Mouse (Mus musculus): ENCODE results near the gene Slc23a3.

Gene Slc23a3

DNA sequence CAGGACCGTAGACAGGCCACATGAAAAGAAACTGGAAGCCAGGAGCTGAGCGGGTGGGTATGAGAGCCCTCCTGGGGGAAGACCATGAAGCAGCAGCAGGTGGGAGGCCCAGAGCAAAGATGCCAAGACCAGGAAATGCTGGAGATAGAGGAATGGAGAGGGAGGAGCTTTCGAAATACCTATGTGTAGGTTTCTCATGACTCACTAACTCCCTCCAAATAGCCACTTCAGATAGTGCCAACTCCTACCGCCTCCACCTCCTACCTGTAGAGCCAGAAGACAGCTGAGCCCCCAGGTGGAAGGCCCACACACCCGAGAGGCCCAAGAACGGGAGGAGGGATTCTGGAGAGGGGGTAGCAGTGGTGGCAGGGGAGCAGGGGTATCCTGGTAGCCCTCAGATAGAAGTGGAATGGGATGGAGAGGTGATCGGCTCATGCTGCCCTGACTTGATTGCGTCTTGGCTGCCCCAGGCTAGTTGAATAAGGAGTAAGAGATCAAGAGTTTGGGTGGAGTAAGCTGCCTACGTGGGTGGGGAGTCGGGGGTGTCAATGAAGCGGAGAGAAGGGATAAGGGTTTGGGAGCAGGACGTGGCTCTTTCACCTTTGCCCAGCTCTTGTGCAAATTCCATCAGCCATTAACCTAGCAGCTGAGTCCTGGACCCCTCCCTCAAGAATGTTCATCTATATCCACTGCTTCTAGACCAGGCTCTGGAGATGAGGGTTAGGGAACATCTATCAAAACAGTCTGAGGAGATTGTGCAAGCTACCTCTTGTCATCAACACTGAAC is at the start of gene Slc23a3:
TSS of gene Slc23a3 (minus strand) at position 470 of the 787 bp plus-strand sequence.
- DNase-seq (ENCODE audit: low read depth, low spot score) = no peak

DNA sequence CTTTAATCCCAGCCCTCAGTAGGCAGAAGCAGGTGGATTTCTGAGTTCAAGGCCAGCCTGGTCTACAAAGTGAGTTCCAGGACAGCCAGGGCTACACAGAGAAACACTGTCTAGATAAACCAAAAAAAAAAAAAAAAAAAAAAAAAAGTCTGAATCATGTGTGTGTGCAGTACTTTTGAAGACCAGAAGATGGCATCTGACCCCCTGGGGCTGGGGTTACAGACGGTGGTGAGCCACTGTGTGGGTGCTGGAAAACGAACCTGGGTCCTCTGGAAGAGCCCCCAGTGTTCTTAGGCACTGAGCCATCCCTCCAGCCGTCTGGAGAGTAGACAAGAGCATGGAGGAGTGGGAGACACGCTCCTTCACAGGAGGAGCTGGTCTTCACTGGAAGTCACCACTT is 48.5 kb upstream of the Slc23a3 start:
- no peak for DNase-seq (ENCODE audit: low read depth, low spot score)

DNA sequence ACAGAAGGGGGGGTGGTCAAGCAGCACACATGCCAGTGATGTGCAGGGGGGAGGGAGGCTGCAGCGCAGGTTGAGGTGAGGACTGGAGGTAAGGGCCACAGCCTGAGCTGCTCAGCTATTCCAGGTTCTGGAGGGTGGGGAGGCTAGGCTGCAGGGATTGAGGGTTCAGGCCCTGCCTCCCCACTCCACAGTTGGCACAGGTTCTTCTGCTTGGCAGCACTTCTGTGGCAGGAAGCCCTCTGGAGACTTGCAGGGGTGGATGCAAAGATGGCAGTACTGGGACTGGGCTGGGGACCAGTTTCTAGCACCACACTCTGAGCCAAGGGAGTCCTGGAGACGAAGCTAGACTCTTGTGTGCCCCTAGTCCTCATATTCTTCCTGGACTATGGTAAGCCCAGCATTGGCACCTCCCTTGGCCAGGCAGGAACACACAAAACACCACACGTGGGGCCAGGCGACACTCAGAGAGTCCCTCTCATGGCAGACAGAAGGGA is 47.7 kb upstream of the Slc23a3 start:
- no peak for DNase-seq (ENCODE audit: low read depth, low spot score)

DNA sequence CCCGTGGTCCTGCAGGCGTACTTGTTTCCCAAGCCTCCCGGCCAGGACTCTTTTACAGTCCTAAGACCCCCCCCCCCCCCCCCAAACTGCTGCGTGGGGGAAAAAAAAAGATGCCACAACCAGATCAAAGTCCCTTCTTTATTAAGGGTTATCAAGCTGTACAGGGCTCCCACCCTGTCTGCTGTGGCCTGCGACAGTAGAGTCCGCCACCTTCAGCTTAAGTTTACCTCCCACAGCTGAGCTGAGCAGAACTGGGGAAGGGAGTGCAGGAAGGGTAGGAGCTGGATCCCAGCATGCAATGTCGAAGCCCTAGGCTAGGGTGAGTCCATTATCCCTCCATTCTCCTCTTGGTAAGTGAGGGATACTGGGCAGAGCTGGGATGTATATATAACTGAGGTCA is 47.1 kb upstream of the Slc23a3 start:
- DNase-seq (ENCODE audit: low read depth, low spot score) = no peak

DNA sequence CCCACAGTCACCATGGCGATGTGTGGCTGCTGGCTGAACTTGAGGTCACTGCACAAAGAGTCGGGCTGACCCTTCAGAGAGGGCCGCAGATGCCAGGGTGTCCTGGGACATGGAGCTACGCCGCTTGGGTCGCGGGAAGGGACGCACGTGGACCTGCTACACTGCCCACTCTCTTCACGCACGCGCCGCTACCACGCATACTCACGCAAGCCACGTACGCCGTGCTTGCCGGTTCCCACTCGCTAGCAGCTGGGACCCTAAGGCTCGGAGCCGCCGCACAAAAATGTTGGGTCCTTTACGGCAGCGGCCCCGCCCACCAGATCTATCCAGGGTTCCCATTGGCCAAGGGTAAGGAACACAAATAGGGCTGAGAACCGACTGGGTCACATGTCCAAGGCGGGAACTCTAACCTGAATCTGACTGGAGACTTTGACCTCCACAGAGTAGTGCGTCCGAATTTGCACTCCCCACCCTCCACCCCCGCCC is 46.5 kb upstream of the Slc23a3 start, which contains the start of gene Abcb6:
TSS of gene Abcb6 (minus strand) at position 288 of the 486 bp plus-strand sequence.
- DNase-seq (ENCODE audit: low read depth, low spot score) = peak; percentile 80

DNA sequence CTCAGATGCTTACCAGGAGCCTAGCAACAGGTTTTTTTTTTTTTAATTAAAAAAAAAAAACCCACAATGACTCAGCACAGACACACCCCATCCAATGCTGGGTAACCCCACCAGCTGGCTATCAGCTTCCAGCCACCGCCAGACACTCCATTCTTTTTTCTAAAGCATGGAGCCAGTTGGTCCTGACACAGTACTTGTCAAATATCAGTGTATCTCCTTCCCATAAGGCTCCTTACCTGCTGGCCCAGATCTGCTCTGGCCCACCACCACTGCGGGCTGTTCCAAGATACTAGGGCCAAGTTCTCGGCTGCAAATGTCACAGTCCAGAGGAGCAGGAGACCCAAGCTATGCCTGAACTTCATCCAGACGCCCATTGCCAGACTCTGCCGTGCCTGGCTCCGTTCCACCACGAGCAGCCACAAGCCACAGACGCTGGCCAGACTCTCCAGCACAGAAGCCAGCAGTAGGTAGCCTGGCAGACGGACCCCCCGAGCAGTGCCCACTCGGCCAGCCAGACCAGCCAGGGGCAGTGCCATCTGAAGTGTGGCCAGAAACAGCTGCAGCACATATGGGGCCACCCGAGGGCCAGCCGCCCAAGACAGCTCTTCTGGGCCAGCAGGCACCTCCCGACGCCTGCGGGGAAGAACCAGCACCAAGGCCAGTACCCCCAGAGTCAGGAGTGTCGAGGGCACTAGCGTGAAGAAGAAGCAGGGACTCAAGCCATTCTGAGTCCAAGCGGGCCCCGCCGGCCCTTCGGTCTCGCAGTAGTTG is 45.8 kb upstream of the Slc23a3 start:
- DNase-seq (ENCODE audit: low read depth, low spot score) = peak; percentile 38

DNA sequence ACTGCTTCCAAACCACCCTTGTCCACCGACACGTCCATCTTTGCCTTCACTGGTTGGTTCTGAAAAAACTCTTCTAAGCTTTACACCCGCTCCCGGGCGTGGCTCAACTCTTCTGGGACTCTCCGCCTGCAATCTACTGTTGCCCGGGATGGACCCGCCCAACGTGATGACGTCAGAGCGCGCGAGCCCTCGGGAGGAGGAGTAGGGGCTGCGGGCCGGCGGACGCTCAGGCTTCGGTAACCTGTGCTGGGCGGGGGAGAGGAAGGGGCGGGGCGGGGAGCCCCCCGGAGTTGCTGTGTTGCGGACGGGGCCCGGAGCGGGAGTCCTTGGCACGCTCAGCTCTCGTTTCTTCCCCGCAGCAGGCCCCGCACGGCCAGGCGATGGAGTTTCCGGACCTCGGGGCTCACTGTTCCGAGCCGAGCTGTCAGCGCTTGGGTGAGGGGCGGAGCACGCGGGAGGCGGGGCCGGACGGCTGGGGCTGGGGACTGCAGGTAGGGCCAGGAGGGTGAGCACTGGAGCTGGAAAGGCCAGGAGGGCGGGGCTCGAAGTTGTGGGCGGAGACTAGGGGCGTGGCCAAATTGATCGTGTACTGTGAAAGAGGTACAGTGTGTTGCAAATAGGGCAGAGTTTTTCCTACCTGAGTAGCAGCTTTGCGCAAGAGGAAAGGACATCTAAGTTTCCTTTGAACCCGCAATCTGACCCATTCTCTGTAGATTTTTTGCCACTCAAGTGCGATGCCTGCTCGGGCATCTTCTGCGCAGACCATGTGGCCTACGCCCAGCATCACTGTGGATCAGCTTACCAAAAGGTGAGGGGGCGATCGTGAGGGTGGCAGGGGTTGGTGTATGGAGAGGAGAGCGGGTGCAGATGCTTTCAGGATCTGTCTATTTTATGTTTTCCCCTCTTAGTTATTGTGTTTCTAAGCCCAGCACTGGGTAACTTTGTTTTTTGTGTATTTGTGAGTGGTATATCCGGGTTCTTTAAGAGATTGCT is 35.1 kb upstream of the Slc23a3 start, which contains the start of gene Zfand2b:
TSS of gene Zfand2b (plus strand) at position 175 of the 993 bp plus-strand sequence.
- DNase-seq (ENCODE audit: low read depth, low spot score) = peak; percentile 92

DNA sequence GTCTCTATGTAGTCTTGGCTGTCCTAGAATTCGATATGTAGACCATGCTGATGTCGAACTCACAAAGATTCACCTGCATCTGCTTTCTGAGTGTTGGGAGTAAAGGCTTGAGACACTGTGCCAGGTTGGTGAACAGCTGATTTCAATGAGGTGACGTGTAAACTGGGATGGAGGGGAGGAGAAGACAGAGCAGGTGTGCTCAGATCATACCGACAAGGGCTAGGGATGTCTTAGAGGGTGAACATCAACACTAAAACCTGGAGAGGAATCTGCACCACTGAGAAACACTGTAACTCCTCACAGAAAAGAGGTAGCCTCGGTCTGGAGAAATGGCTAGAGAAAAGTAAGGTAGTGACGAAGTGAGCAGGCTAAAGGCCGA is 34.4 kb upstream of the Slc23a3 start:
- no peak for DNase-seq (ENCODE audit: low read depth, low spot score)

DNA sequence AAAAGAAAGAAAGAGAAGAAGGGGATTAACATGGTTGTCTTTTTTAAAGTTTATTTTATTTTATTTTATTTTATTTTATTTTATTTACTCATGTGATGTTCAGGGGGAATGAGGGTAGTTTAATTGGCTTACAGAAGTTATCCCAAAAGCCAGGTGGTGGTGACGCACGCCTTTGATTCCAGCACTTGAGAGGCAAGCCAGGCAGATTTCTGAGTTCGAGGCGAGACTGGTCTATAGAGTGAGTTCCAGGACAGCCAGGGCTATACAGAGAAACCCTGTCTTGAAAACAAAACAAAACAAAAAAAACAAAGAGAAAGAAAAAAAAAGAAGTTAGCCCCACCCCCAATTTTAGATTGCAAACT is 26.5 kb upstream of the Slc23a3 start:
- DNase-seq (ENCODE audit: low read depth, low spot score) = no peak

DNA sequence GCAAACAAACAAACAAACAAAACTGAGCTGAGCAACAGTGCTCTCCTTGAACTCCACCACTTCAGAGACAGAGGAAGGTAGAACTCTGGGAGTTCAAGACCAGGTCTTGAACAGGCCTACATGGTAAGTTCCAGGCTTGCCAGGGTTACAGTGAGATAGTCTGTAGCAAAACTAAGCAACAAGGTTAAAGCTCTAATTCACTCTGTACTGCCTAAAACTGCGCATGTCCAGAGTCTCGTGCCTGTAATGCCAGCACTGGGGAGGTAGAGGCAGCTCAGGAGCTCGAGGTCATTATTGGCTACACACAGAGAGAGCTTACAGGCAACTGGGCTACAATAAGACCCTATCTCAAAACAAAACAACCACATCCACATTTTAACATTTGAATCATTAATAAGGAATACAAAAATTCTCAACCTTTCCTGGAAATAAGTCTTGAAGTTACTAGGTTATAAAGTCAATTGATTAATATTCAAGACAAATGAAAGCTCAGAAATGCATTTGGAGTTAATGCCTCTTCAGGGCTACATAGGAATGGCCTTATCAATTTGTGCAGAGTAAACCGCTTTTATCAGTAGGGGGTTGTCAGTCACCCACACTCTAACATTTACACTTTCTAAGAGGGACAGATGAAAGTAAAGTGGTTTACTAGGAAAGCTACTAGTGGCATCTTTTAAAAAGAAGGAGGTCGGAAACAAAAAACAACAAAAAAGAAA is 26.0 kb upstream of the Slc23a3 start:
- no peak for DNase-seq (ENCODE audit: low read depth, low spot score)

DNA sequence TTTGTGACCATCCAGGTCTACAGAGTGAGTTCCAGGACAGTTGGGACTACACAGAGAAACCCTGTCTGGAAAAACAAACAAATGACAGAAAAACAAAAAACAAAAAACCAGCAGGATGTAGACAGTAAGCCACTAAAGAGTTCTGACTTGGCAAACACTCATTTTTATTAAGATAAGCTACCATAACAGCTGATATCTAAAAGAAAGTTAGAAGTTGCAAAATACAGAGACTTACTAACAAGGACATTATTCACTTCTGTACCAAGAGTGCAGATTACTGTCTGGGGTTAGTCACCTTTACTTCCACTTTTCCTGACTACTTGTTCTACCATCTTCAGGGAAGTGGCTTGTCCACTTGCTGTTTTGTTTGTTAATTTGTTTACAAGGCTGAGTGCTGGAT is 25.3 kb upstream of the Slc23a3 start:
- DNase-seq (ENCODE audit: low read depth, low spot score) = no peak

DNA sequence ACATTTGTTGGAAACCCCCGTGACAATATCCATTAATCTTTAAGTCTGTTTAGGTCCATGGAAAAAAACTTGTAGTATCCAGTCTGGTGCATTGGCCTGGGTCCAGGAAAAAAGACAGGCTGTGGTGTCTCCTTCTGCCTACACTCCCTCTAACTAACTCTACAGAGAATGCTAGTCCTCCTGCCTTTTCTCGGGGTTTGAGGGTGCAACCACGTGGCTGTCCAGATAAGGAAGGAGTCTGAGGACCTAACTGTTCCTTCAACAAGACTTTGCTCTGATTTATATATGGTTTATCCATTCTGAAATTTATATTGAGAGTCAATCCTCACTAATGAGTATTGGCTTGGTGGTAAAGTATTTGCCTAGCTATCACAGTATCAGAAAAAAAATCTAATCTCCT is 22.1 kb upstream of the Slc23a3 start:
- no peak for DNase-seq (ENCODE audit: low read depth, low spot score)

DNA sequence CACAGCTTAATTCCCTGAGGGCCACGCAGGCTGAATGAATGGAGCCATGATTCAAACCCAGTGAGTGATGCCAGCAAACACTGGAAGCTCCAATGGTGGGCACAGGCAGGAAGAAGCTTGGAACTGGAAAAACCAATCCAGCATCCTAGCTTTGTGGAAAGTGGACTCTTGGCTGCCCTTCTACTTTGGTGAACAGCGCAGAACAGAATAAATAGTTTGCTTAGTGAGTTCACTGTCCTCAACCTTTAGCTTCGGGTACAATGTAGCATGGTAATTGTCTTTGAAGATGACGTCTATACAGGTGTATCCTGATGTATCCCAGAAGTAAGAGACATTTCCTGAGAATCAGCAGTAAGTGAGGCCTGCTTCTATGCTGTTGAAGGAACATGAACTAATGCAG is 15.0 kb upstream of the Slc23a3 start:
- no peak for DNase-seq (ENCODE audit: low read depth, low spot score)

DNA sequence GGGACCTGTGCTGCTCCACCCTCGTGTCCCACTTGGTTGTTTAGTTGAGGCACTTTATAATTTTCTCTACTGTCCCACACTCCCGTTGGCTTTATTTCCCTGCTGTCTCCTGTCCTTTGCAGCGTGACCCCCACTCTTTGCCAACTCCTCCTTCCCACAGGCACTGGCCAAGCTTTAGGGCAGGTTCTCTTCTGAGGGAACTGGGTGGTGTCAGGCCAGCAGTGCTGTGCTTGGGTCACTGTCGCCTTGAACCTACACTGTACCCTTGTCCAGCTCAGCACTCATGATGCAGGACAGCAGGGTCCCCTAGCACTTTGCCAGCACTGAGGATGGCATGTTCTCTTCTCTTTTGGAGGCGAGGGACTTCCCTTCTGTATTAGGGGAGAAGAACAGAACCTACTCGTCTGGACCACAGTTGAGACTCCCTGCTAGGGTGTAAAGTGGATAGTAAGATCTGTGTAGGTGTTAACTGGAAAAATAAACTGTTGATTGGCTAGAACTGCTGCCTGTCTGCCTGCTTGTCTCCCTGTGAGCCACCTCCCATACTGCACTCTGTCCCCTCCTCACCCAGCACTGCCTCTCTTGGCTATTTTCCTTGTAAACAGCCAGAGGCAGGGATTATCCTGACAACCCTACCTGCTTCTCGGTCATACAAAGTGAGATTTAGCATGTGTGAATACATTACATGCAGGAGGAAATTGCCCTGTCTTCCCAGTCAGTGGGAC is 13.9 kb upstream of the Slc23a3 start:
- DNase-seq (ENCODE audit: low read depth, low spot score) = no peak

DNA sequence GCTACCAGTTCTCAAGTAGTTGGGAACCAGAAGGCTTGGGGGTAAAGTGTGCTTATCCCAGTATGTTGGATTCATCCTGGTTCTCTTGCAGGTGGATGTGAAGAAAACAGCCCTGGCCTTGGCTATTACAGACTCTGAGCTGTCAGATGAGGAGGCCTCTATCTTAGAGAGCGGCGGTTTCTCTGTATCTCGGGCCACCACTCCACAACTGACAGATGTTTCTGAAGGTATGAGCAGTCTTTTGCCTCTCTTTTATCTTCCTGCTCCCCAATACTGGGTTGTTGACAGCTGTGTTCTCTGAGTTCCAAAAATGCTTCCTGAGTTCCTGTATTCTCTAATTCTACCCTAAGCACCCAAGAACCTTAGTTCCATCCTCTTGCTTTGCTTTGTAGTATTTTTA is 11.9 kb upstream of the Slc23a3 start:
- no peak for DNase-seq (ENCODE audit: low read depth, low spot score)

DNA sequence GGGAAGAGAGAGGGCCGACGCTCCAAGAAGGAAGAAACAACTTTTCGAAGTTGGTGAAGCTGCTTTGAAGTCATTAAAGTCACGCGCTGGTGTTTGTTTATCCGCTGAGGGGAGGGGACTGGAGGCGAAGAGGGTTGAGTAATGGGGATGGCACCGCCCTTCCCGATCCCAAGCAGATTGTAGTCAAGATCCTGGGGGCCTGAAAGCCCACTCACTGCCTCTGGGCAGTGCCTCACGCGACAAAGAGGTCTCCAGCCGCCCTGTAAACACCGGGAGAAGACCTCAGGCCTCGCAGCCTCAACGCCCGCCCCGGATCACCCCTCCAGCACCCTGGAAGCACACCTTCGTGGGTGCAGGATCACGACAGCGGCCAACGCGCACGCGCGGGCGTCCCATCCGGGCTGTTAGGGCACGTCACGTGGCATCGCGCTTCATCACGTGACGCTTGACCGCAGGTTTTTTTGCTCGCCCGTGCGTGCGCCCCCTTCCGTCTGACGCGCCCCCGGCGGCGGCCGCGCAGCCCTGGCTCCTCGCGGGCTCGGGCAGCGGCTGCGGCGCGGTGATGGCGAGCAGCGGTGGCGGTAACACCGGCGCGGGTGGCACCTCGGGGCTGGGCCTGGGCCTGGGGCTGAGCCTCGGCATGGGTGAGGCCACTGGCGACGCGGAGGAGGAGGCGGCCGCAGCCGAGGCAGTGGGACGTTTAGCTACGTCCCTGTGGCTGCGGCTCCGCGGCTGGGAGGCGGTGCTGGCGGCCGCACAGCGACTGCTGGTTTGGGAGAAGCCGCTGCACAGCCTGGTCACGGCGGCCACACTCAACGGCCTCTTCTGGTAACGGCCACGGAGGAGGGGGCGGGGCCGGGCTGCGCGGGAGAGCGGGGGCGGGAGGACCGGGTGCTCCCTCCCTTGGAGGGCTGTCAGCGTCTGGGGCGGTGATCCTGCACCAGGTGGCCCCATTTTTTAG is 8.9 kb upstream of the Slc23a3 start, which contains the start of the genes Cnppd1 and Retreg2:
TSS of gene Cnppd1 (minus strand) at position 411 of the 961 bp plus-strand sequence.
TSS of gene Retreg2 (plus strand) at position 478 of the 961 bp plus-strand sequence.
- peak; percentile 96 for DNase-seq (ENCODE audit: low read depth, low spot score)

DNA sequence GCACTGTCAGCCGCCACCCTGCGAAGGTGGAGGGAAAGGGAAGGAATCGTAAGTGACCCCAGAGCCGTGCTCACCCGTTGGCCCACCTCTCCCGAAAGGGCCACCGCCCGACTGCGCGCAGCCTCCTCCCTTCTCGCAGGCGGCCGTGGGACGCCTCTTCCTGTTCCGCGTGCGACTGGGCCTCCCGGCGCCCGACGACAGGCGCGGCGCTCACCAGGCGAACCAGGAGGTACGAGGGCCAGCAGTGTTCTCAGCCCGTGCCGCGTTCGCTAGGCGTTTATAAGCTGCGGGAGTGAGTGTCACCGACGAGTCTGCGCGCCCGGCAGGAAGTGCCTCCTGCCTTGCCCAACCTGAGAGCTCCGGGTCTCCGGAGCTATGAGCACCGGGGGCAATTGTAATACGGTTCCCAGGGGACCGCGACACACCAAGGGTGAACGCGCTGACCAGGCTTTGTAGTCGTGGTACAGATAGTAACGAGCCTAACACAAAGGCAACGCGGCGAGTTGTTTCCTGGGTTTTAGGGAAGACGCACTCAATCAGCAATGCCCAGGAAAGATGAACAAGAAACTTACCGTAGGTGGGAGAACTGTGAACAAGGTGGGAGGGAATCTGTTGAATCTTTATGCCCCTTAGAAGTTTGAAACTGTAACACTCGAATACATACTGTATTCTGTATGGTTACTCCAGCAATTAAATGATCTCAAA is 7.9 kb upstream of the Slc23a3 start:
- DNase-seq (ENCODE audit: low read depth, low spot score) = peak; percentile 44

DNA sequence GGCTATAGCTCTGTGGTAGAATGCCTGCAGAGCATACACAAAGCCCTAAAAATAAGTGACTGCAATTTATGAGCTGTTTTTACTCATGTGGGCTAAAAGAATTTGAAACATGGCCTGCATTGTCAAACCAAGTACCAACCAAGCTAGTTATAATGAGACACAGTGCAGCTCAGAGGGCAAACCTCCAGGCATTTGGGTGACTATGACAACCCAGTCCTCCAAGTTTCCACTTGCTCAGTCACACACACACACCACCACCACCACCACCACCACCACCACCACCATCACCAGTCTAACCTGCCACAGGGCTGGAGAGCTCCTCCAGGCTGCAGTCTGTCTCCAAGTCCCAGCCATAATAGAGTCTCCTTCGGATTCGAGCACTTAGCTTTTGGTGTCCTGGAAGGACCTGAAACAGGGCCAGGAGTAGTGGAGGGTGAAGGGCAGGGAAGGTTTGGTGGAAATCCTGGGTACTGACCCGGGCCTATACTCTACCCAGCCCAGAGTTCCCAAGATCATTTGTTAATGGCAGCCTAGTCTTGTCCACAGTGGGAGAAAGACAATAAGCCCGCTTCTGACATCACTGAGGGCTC is 7.0 kb upstream of the Slc23a3 start:
- no peak for DNase-seq (ENCODE audit: low read depth, low spot score)
